Mouse (Mus musculus) olfactory bulb, adult 2 months (tissue): ENCODE data around the gene Itgad.

Experiments used
- CTCF ChIP-seq: fragments of 200-500 bp; IDR thresholded peaks from 2 replicates; pipeline ENCODE4 v1.5.1; 2012; ENCODE audit warnings: low read depth, mild to moderate bottlenecking, low read length, moderate library complexity; ENCODE audit not compliant: insufficient read depth
- POLR2A ChIP-seq: fragments of 200-500 bp; IDR thresholded peaks from 2 replicates; pipeline ENCODE4 v1.6.1; 2012; ENCODE audit warnings: mild to moderate bottlenecking, low read depth, low read length, moderate library complexity; ENCODE audit not compliant: insufficient read depth

DNA sequence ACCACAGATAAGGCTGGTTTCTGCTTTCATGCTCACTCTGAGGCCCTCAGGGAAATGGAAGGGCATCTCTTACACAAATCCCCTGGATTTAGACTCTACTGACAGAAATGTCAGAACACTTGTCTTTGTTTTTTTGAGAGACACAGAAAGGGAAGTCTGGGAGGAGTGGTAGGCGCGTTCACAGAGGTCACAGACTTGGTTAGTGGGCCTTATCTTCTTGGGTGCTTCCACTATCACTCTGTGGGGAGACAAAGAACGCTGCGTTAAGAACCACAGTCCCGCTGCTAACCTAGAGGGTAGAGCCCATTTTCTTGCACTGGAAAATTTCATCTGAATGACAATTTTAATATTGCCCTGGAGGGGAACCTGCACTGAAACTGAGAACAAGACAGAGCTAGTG lies 22.0 kb upstream of the Itgad start:
- TF ChIP-seq CTCF (no peak), POLR2A (no peak)
